Mouse (Mus musculus) embryonic facial prominence, embryonic 11.5 days (tissue): ENCODE measurements around the gene Efcab14. TPM values are rescaled to one million over a fixed set of nuclear protein-coding genes. Genes with fewer than 3 reads are reported as not detected.

Source experiments
- ATAC-seq: fragments of 200-750 bp; cut with Nextera tagmentation; replicated peaks from 2 replicates; pipeline ENCODE4 v1.8.0; 2017; ENCODE audit warnings: low read depth; ENCODE audit not compliant: insufficient number of reproducible peaks, low FRiP score, low TSS enrichment
- DNase-seq: peaks from one replicate; pipeline ENCODE4 v3.0.0-alpha.2; 2015; ENCODE audit warnings: low spot score
- H3K27ac ChIP-seq: fragments of 300-500 bp; sonication (generic); replicated peaks from 2 replicates; pipeline ENCODE4 v1.5.1; 2014; ENCODE audit warnings: mild to moderate bottlenecking, low read depth, low read length, control low read depth
- H3K27me3 ChIP-seq: fragments of 300-500 bp; sonication (generic); 2 replicates; pipeline ENCODE4 v1.6.1; 2014; ENCODE audit warnings: mild to moderate bottlenecking, low read length, moderate library complexity, mixed read lengths; ENCODE audit not compliant: control insufficient read depth, insufficient read depth
- H3K36me3 ChIP-seq: fragments of 300-500 bp; sonication (generic); replicated peaks from 2 replicates; pipeline ENCODE4 v1.6.1; 2014; ENCODE audit warnings: low read depth, mild to moderate bottlenecking, low read length, moderate library complexity, mixed read lengths; ENCODE audit not compliant: control insufficient read depth, insufficient read depth
- H3K4me1 ChIP-seq: fragments of 300-500 bp; sonication (generic); 2 replicates; pipeline ENCODE4 v1.6.1; 2014; ENCODE audit warnings: low read length, mixed read lengths; ENCODE audit not compliant: control insufficient read depth, insufficient read depth
- H3K4me2 ChIP-seq: fragments of 300-500 bp; sonication (generic); 2 replicates; pipeline ENCODE4 v1.6.1; 2014; ENCODE audit warnings: low read depth, mild to moderate bottlenecking, control low read depth, low read length, moderate library complexity
- H3K4me3 ChIP-seq: fragments of 300-500 bp; sonication (generic); 2 replicates; pipeline ENCODE4 v1.5.1; 2014; ENCODE audit warnings: low read depth, low read length, control low read depth
- H3K9ac ChIP-seq: fragments of 300-500 bp; sonication (generic); replicated peaks from 2 replicates; pipeline ENCODE4 v1.6.1; 2014; ENCODE audit warnings: mild to moderate bottlenecking, control low read depth, low read length
- H3K9me3 ChIP-seq: fragments of 300-500 bp; sonication (generic); replicated peaks from 2 replicates; pipeline ENCODE4 v1.6.1; 2016; ENCODE audit warnings: mild to moderate bottlenecking, low read length, inconsistent platforms, mixed read lengths; ENCODE audit not compliant: control insufficient read depth
- WGBS: fragments of 180-500 bp; shearing (Covaris S2); extraction: QIAGEN DNeasy Blood & Tissue Kit; methylation state at CpG from one replicate; pipeline ENCODE4 v1.1.7; 2014; 5-methylcytosine and 5-hydroxymethylcytosine counted together
- polyA plus RNA-seq: library from polyadenylated mRNA; unstranded; fragments of >200 nt; fragmentation: Nextera tagmentation; extraction: Ambion mirVana; gene quantifications from 2 replicates; pipeline ENCODE4 v1.2.1, GENCODE M21; 2014

Gene Efcab14
- polyA plus RNA-seq = 39.8 and 40.4 TPM in 2 replicates

DNA sequence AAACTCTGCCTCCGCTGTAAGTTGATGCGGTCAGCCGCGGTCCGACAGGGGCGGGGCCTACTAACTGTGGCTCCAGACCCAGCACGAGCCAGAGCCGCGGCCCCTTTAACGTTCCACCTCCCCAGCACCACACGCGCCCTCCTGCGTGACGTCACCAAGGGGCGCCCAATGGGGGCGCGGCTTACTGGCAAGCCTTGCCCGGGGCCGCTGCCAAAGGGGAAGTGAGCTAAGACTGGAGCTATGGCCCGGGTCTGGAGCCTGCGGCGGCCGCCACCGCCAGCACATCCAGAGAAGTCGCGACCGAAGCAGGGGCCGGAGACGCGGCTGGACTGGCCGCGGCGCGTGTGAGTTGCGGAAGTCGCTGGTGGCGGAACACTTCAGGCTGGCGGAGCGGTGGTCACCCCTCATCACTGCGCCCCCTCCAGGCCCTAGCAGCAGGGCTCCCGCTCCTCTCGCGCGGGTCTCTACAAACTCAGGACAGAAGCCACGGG, at the start of gene Efcab14:
Gene Efcab14 (plus strand): TSS at position 194 of the 491 bp plus-strand sequence.
- peak within 1 kb of the TSS; percentile 15; the same call in 1 of the 2 replicates for H3K27ac ChIP-seq
- under 1% methylated on average over 45 of the region's 45 CpGs for WGBS
- no peaks in the 10 kb centered on the region for H3K36me3 ChIP-seq
- H3K27me3 ChIP-seq = no peaks in the 10 kb centered on the region
- no peaks in the 10 kb centered on the region for H3K9me3 ChIP-seq
- peak within 1 kb of the TSS; percentile 59 for H3K4me3 ChIP-seq
- H3K4me2 ChIP-seq = peak within 1 kb of the TSS; percentile 42
- DNase-seq = peak; percentile 99
- ATAC-seq = peak; percentile 100
- peak within 1 kb of the TSS; percentile 81 for H3K9ac ChIP-seq
- no peaks in the 10 kb centered on the region for H3K4me1 ChIP-seq

DNA sequence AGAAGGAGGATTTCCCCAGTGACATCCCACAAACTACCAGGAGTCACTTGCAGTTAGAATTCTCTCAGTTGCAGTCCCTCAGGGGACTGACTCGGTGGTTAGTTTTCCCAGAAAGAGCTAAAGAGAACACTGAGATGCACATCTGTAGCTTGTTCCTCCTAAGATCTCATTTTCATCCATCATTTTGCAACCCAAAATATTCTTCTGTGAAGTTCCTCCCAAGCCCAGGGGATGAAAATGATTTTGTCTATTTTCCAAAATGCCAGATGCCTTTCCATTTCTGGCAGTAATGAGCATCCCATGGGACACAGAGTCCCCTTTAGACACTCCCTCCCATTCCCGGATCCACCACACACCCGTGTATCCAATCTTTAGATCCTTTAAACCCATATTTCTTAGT, 36.1 kb upstream of the Efcab14 start:
- H3K4me1 ChIP-seq = no peaks in the 10 kb centered on the region

GRCm38 (mm10) chr4:115703927-115704505, 33.5 kb upstream of the Efcab14 start:
- H3K9ac ChIP-seq = no peak overlapping the region
- no peak overlapping the region for H3K4me3 ChIP-seq
- DNase-seq (no peak), ATAC-seq (no peak)
- no peaks in the 10 kb centered on the region for H3K4me1 ChIP-seq
- H3K27me3 ChIP-seq = no peaks in the 10 kb centered on the region
- H3K27ac ChIP-seq = no peak overlapping the region
- no peaks in the 10 kb centered on the region for H3K36me3 ChIP-seq
- WGBS = 76% methylated on average over 2 of the region's 2 CpGs
- H3K4me2 ChIP-seq = no peak overlapping the region
- H3K9me3 ChIP-seq = no peaks in the 10 kb centered on the region

More for the DNA sequence above, 36.1 kb upstream of the Efcab14 start:
- ATAC-seq (no peak), DNase-seq (no peak)
- no peak overlapping the region for H3K4me3 ChIP-seq
- no peaks in the 10 kb centered on the region for H3K27me3 ChIP-seq
- H3K27ac ChIP-seq = no peak overlapping the region
- H3K36me3 ChIP-seq = no peaks in the 10 kb centered on the region
- H3K9ac ChIP-seq = no peak overlapping the region
- no peaks in the 10 kb centered on the region for H3K9me3 ChIP-seq
- no peak overlapping the region for H3K4me2 ChIP-seq
- 81% methylated on average over 3 of the region's 3 CpGs for WGBS

GRCm38 (mm10) chr4:115708974-115709593, 28.5 kb upstream of the Efcab14 start:
- Histone ChIP-seq H3K27me3 (no peaks in the 10 kb centered on the region), H3K9me3 (no peaks in the 10 kb centered on the region), H3K36me3 (no peaks in the 10 kb centered on the region), H3K9ac (no peak overlapping the region), H3K27ac (no peak overlapping the region), H3K4me1 (no peaks in the 10 kb centered on the region), H3K4me2 (no peak overlapping the region), H3K4me3 (no peak overlapping the region)
- DNase-seq = peak; percentile 63
- 33% methylated on average over 13 of the region's 13 CpGs for WGBS
- ATAC-seq = peak; percentile 41; the same call in 1 of the 2 replicates

DNA sequence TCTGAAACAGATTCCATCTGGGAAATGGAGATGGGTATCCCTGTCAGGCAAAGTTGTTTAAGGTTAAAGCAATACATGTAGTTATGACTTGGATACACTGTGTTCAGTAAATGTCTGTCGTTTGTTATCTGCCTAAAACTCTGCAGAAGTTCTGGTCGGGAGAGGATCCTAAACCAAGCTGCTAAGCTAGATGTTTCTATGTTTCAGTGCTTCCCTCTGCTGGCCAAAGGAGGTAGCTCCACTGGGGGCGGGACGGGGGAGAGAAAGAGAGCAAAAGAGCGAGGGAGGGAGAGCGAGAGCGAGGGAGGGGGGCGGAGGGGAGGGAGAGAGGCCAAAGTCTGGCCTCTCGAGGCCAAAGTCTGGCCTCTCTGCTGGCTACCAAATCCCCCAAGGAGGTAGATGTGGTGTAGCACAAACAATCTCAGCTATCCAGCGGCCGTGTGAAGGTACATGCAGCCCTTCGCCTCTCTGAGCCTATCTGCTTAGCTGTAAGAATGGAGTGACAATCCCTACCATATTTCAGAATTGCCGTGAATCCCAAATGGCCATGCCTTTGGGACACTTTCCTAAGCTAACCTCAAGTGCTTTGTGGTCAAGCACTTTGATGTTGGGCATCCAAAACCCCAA, 27.6 kb upstream of the Efcab14 start:
- Histone ChIP-seq H3K27ac (no peak overlapping the region), H3K4me1 (no peaks in the 10 kb centered on the region), H3K9ac (no peak overlapping the region), H3K4me3 (no peak overlapping the region), H3K9me3 (no peaks in the 10 kb centered on the region), H3K4me2 (peak overlapping the region; percentile 29; the same call in 1 of the 2 replicates), H3K27me3 (no peaks in the 10 kb centered on the region), H3K36me3 (no peaks in the 10 kb centered on the region)
- peak; percentile 90 for DNase-seq
- peak; percentile 75 for ATAC-seq
- WGBS = 19% methylated on average over 10 of the region's 13 CpGs

GRCm38 (mm10) chr4:115728721-115729120, 8.8 kb upstream of the Efcab14 start:
- Histone ChIP-seq H3K4me1 (no peaks in the 10 kb centered on the region), H3K4me2 (no peak overlapping the region), H3K9me3 (no peaks in the 10 kb centered on the region), H3K27me3 (no peaks in the 10 kb centered on the region), H3K9ac (no peak overlapping the region), H3K4me3 (no peak overlapping the region), H3K36me3 (no peaks in the 10 kb centered on the region), H3K27ac (no peak overlapping the region)
- no peak for ATAC-seq
- 15% methylated on average over 5 of the region's 5 CpGs for WGBS
- peak; percentile 92 for DNase-seq

GRCm38 (mm10) chr4:115731588-115732222, 5.8 kb upstream of the Efcab14 start:
- WGBS = 23% methylated on average over 7 of the region's 7 CpGs
- DNase-seq (peak; percentile 79), ATAC-seq (peak; percentile 73)
- Histone ChIP-seq H3K4me3 (no peak overlapping the region), H3K27me3 (no peaks in the 10 kb centered on the region), H3K4me2 (no peak overlapping the region), H3K4me1 (no peaks in the 10 kb centered on the region), H3K27ac (no peak overlapping the region), H3K9me3 (no peaks in the 10 kb centered on the region), H3K36me3 (no peaks in the 10 kb centered on the region), H3K9ac (no peak overlapping the region)
